Mouse (Mus musculus) stomach, embryonic 14.5 days (tissue): ENCODE data around the gene Smim8. TPM values are rescaled to one million over a fixed set of nuclear protein-coding genes. Genes with fewer than 3 reads are reported as not detected.
A peak's percentile ranks its signal among the peaks of the same experiment; 100 is the strongest.
"Not testable (repeated sequence)": the region's sequence is repeated elsewhere in the genome, so short reads cannot be mapped to it uniquely, and the experiment has no call there.

ENCODE experiments used
- ATAC-seq: fragments of 200-750 bp; cut with Nextera tagmentation; 2 replicates; pipeline ENCODE4 v1.8.0; 2017; ENCODE audit warnings: low read depth, moderate TSS enrichment; ENCODE audit not compliant: insufficient number of reproducible peaks, insufficient read depth, low FRiP score
- H3K27ac ChIP-seq: fragments of 300-500 bp; sonication (generic); 2 replicates; pipeline ENCODE4 v1.5.1; 2014; ENCODE audit warnings: mild to moderate bottlenecking, low read length, moderate library complexity, mixed read lengths
- H3K27me3 ChIP-seq: fragments of 300-500 bp; sonication (generic); 2 replicates; pipeline ENCODE4 v1.6.1; 2014; ENCODE audit warnings: low read length, control low read depth, mixed read lengths; ENCODE audit not compliant: control insufficient read depth, insufficient read depth
- H3K36me3 ChIP-seq: fragments of 300-500 bp; sonication (generic); 2 replicates; pipeline ENCODE4 v1.6.1; 2014; ENCODE audit warnings: mild to moderate bottlenecking, control low read depth, low read length, moderate library complexity, mixed read lengths; ENCODE audit not compliant: control insufficient read depth, insufficient read depth
- H3K4me1 ChIP-seq: fragments of 300-500 bp; sonication (generic); 2 replicates; pipeline ENCODE4 v1.6.1; 2014; ENCODE audit warnings: low read length, control low read depth, mixed read lengths; ENCODE audit not compliant: control insufficient read depth, insufficient read depth
- H3K4me2 ChIP-seq: fragments of 300-500 bp; sonication (generic); replicated peaks from 2 replicates; pipeline ENCODE4 v1.6.1; 2014; ENCODE audit warnings: low read depth, low read length, control low read depth
- H3K4me3 ChIP-seq: fragments of 300-500 bp; sonication (generic); 2 replicates; pipeline ENCODE4 v1.5.1; 2014; ENCODE audit warnings: low read depth, low read length, control low read depth
- H3K9ac ChIP-seq: fragments of 300-500 bp; sonication (generic); replicated peaks from 2 replicates; pipeline ENCODE4 v1.6.1; 2014; ENCODE audit warnings: low read depth, mild to moderate bottlenecking, control low read depth, low read length, moderate library complexity, mixed read lengths
- H3K9me3 ChIP-seq: fragments of 300-500 bp; sonication (generic); 2 replicates; pipeline ENCODE4 v1.6.1; 2016; ENCODE audit warnings: low read depth, low read length, control low read depth; ENCODE audit not compliant: control insufficient read depth
- WGBS: fragments of 180-500 bp; shearing (Covaris S2); extraction: QIAGEN DNeasy Blood & Tissue Kit; methylation state at CpG from one replicate; pipeline ENCODE4 v1.1.7; 2014; 5-methylcytosine and 5-hydroxymethylcytosine counted together
- polyA plus RNA-seq: library from polyadenylated mRNA; unstranded; fragments of >200 nt; fragmentation: Nextera tagmentation; extraction: Ambion mirVana; gene quantifications from 2 replicates; pipeline ENCODE4 v1.2.1, GENCODE M21; 2014

Smim8 gene
- polyA plus RNA-seq, 1 experiment from 2014 or later, result 53.1 TPM

DNA sequence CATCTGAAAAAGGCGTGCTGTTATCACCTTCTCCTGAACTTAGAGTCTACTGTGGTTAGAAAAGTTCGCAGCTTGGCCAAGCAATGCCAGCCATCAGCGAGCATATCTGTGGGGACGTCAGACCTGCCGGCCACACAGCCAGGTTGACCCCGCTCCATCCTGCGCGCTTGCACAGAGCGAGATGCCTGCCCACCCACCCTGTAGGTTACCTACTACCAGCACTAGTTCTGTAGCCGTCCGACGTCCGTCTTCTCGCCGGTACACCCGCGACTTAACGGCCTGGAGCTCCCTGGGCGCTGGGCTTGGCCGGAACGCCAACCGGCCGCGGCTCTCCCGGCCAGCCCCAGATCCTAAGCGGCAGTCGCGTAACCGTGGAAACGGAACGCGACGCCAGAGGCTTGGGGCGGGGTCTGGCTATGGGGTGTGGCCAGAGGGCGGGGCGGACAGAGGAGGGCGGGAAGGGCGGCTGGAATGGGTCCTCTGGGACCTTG is 48.3 kb downstream of the Smim8 start, which contains the start of gene Cfap206:
TSS of gene Cfap206 (minus strand) at position 356 of the 491 bp plus-strand sequence.
- Histone ChIP-seq H3K9me3 (no peaks in the 10 kb centered on the region), H3K4me2 (peak within 1 kb of the TSS; percentile 87), H3K4me1 (no peaks in the 10 kb centered on the region), H3K27ac (no peak within 1 kb of the TSS), H3K36me3 (no peaks in the 10 kb centered on the region), H3K27me3 (no peaks in the 10 kb centered on the region), H3K9ac (no peak within 1 kb of the TSS; the same call in 1 of the 2 replicates), H3K4me3 (peak within 1 kb of the TSS; percentile 36)
- WGBS, result under 1% methylated on average over 38 of the region's 38 CpGs
- peak; percentile 97 for ATAC-seq

DNA sequence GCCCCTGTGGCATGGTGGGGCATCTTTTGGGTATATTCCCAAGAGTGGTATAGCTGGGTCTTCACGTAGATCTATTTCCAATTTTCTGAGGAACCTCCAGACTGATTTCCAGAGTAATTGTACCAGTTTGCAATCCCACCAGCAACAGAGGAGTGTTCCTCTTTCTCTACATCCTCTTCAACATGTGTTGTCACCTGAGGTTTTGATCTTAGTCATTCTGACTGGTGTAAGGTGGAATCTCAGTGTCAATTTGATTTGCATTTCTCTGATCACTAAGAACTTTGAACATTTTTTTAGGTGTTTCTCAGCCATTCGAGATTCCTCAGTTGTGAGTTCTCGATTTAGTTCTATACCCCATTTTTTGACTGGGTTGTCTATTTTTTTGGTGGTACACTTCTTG is 52.5 kb downstream of the Smim8 start:
- not testable (repeated sequence) for H3K9ac ChIP-seq, H3K4me3 ChIP-seq, H3K27ac ChIP-seq, H3K27me3 ChIP-seq, H3K36me3 ChIP-seq, H3K4me2 ChIP-seq, H3K9me3 ChIP-seq, ATAC-seq, H3K4me1 ChIP-seq
- 86% methylated on average over 3 of the region's 3 CpGs for WGBS

DNA sequence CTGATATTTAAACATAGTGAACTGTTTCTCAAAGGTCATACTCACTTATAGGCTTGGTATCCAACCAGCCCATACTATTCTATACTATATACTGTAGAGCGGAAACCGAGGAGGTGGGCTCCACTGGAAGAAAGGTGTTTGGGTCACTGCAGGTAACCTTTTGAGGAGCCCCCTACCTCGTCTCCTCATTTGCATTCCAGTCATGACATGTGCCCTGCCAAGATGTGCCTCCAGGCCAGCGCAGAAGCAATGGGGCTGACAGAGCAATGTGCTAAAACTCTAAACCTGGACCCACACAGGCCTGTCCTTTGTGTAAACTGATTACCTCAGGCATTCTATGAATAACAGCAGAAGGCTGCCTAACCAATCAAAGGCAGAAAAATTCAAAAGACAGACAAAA is 53.9 kb downstream of the Smim8 start:
- Histone ChIP-seq H3K36me3 (no peaks in the 10 kb centered on the region), H3K27ac (no peak overlapping the region), H3K4me2 (no peak overlapping the region), H3K9me3 (peaks cover 3% of the 10 kb centered on the region; the same call in 1 of the 2 replicates), H3K4me1 (no peaks in the 10 kb centered on the region), H3K27me3 (no peaks in the 10 kb centered on the region), H3K4me3 (no peak overlapping the region), H3K9ac (no peak overlapping the region)
- 66% methylated on average over 4 of the region's 4 CpGs for WGBS
- no peak for ATAC-seq

GRCm38 (mm10) chr4:34723186-34723585 is 55.0 kb downstream of the Smim8 start:
- no peak overlapping the region for H3K27ac ChIP-seq
- peaks cover 3% of the 10 kb centered on the region; the same call in 1 of the 2 replicates for H3K9me3 ChIP-seq
- no peak overlapping the region for H3K4me2 ChIP-seq
- 75% methylated on average over 4 of the region's 4 CpGs for WGBS
- H3K4me1 ChIP-seq, result no peaks in the 10 kb centered on the region
- no peak overlapping the region for H3K9ac ChIP-seq
- H3K4me3 ChIP-seq, result no peak overlapping the region
- no peaks in the 10 kb centered on the region for H3K27me3 ChIP-seq
- no peak for ATAC-seq
- H3K36me3 ChIP-seq, result no peaks in the 10 kb centered on the region

DNA sequence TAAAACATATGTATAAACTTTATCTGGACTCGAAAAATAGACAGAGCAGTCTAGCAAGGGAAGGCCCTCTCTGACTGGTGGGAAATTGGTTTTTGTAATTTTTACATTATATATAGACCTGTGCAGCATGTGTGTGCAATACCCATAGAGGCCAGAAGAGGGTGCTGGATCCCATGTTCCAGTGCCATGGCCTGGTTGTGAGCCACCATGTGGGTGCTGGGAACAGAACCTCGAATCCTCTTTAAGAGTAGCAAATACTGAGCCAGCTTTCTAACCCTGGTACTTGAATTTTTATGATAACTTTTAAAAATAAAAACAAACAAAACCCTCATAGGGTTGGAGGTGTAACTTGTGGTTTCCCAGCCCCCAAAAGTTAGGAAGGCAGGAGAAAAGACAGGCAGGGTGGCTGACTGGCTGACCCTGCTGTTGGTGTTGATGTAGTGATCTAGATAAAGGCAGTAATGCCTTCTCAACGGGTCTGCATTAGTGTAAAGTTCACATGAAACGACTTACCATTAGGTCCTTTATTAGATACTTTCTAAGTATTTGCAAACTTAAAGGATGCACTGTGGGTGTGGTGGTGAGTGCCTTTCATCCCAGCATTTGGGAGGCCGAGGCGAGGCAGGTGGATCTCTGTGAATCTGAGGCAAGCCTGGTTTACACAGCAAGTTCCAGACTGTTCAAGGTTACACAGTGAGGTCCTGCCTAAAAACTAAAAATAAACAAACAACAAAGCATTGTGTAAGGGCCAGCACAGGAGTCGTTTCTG is 57.9 kb downstream of the Smim8 start:
- H3K27ac ChIP-seq, result no peak overlapping the region
- H3K4me3 ChIP-seq, result no peak overlapping the region
- peaks cover 3% of the 10 kb centered on the region; the same call in 1 of the 2 replicates for H3K9me3 ChIP-seq
- no peaks in the 10 kb centered on the region for H3K27me3 ChIP-seq
- no peak for ATAC-seq
- no peaks in the 10 kb centered on the region for H3K36me3 ChIP-seq
- H3K9ac ChIP-seq, result no peak overlapping the region
- H3K4me1 ChIP-seq, result no peaks in the 10 kb centered on the region
- WGBS, result 85% methylated on average over 7 of the region's 7 CpGs
- H3K4me2 ChIP-seq, result no peak overlapping the region

DNA sequence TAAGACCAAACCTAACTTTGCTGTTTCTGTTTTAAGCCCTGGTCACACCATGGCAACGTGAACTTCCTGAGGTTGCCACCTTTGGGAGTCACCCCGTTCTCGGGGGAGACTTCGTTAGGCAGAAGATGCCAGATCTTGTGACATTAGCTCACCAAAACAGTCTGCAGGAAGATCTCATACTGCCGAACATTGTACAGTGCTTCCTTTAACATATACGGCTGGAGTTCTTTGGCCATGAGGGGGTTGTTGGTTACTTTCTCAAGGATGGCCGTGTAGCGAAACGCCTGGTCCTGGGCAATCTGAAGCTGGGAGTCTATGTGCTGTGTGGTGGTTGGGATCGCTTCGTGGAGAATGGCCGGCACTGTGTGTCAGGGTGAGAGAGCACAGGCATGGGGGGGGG is 58.8 kb downstream of the Smim8 start:
- Histone ChIP-seq H3K27ac (no peak overlapping the region), H3K36me3 (no peaks in the 10 kb centered on the region), H3K27me3 (no peaks in the 10 kb centered on the region), H3K4me2 (no peak overlapping the region), H3K9me3 (peaks cover 3% of the 10 kb centered on the region; the same call in 1 of the 2 replicates), H3K4me1 (no peaks in the 10 kb centered on the region), H3K9ac (no peak overlapping the region), H3K4me3 (no peak overlapping the region)
- ATAC-seq, result no peak
- 96% methylated on average over 12 of the region's 12 CpGs for WGBS

Other genes with a start within 250 kb of the Smim8 start
- gene Akirin2, start 227.5 kb downstream of the Smim8 start, polyA plus RNA-seq, result 42.8 and 44.9 TPM in 2 replicates
- 102 and 105 TPM in 2 replicates for gene Orc3, start 163.5 kb downstream of the Smim8 start, polyA plus RNA-seq
- gene Rars2, start 163.5 kb downstream of the Smim8 start, polyA plus RNA-seq, result 67.5 and 68.1 TPM in 2 replicates
- gene Slc35a1, start 91.0 kb downstream of the Smim8 start, polyA plus RNA-seq, result 70.0 and 74.1 TPM in 2 replicates
- 0.67 and 0.75 TPM in 2 replicates for gene Cfap206, start 48.2 kb downstream of the Smim8 start, polyA plus RNA-seq
- gene Gm136, start 22.2 kb downstream of the Smim8 start, polyA plus RNA-seq, result not detected in 2 replicates
- 28.3 and 28.9 TPM in 2 replicates for gene Zfp292, start 104.5 kb upstream of the Smim8 start, polyA plus RNA-seq
- not detected in 2 replicates for gene Cga, start 115.4 kb upstream of the Smim8 start, polyA plus RNA-seq